Mouse (Mus musculus) intestine, embryonic 14.5 days (tissue): ENCODE results near the gene Renbp. TPM values are rescaled to one million over a fixed set of nuclear protein-coding genes. Genes with fewer than 3 reads are reported as not detected.

Experiments
- ATAC-seq: fragments of 200-750 bp; cut with Nextera tagmentation; replicated peaks from 2 replicates; pipeline ENCODE4 v1.8.0; 2017; ENCODE audit warnings: low read depth, moderate number of reproducible peaks, moderate TSS enrichment, moderate library complexity; ENCODE audit not compliant: low FRiP score, low TSS enrichment
- DNase-seq: peaks from one replicate; pipeline ENCODE4 v3.0.0-alpha.2; 2018; ENCODE audit warnings: low spot score
- H3K27ac ChIP-seq: fragments of 300-500 bp; sonication (generic); 2 replicates; pipeline ENCODE4 v1.5.1; 2014; ENCODE audit warnings: low read depth, mild to moderate bottlenecking, control low read depth
- H3K27me3 ChIP-seq: fragments of 300-500 bp; sonication (generic); replicated peaks from 2 replicates; pipeline ENCODE4 v1.6.1; 2014; ENCODE audit warnings: low read length, control low read depth; ENCODE audit not compliant: control insufficient read depth, insufficient read depth
- H3K36me3 ChIP-seq: fragments of 300-500 bp; sonication (generic); 2 replicates; pipeline ENCODE4 v1.6.1; 2014; ENCODE audit warnings: low read length, control low read depth; ENCODE audit not compliant: control insufficient read depth, insufficient read depth
- H3K4me1 ChIP-seq: fragments of 300-500 bp; sonication (generic); replicated peaks from 2 replicates; pipeline ENCODE4 v1.6.1; 2014; ENCODE audit warnings: low read length, control low read depth, mixed read lengths; ENCODE audit not compliant: control insufficient read depth, insufficient read depth
- H3K4me2 ChIP-seq: fragments of 300-500 bp; sonication (generic); 2 replicates; pipeline ENCODE4 v1.6.1; 2014; ENCODE audit warnings: low read length
- H3K4me3 ChIP-seq: fragments of 300-500 bp; sonication (generic); 2 replicates; pipeline ENCODE4 v1.5.1; 2014; ENCODE audit warnings: low read depth, low read length, control low read depth, mixed read lengths
- H3K9ac ChIP-seq: fragments of 300-500 bp; sonication (generic); 2 replicates; pipeline ENCODE4 v1.6.1; 2014; ENCODE audit warnings: mild to moderate bottlenecking, low read length
- H3K9me3 ChIP-seq: fragments of 300-500 bp; sonication (generic); 2 replicates; pipeline ENCODE4 v1.6.1; 2016; ENCODE audit warnings: low read length, control low read depth; ENCODE audit not compliant: control insufficient read depth
- WGBS: fragments of 180-500 bp; shearing (Covaris S2); extraction: QIAGEN DNeasy Blood & Tissue Kit; methylation state at CpG from one replicate; pipeline ENCODE4 v1.1.7; 2014; 5-methylcytosine and 5-hydroxymethylcytosine counted together
- polyA plus RNA-seq: library from polyadenylated mRNA; unstranded; fragments of >200 nt; fragmentation: Nextera tagmentation; extraction: Ambion mirVana; gene quantifications from 2 replicates; pipeline ENCODE4 v1.2.1, GENCODE M21; 2014

Renbp gene
- polyA plus RNA-seq, 1 experiment from 2014 or later, result 59.3 TPM

- no peaks in the 10 kb centered on the region for H3K4me1 ChIP-seq
- no peak overlapping the region for H3K9ac ChIP-seq
- ATAC-seq (no peak), DNase-seq (peak; percentile 24)
- no peak overlapping the region for H3K4me2 ChIP-seq
- H3K36me3 ChIP-seq, result peaks cover 49% of the 10 kb centered on the region
- WGBS, result 87% methylated on average over 2 of the region's 2 CpGs
- no peaks in the 10 kb centered on the region for H3K9me3 ChIP-seq
- H3K27me3 ChIP-seq, result no peaks in the 10 kb centered on the region
- no peak overlapping the region for H3K4me3 ChIP-seq
- no peak overlapping the region for H3K27ac ChIP-seq
Measured at GRCm38 (mm10) chrX:73942294-73942693, 11.6 kb upstream of the Renbp start.

GRCm38 (mm10) chrX:73941860-73942259 is 11.2 kb upstream of the Renbp start:
- H3K4me2 ChIP-seq, result no peak overlapping the region
- WGBS, result 73% methylated on average over 2 of the region's 2 CpGs
- H3K9me3 ChIP-seq, result no peaks in the 10 kb centered on the region
- H3K27me3 ChIP-seq, result no peaks in the 10 kb centered on the region
- no peak overlapping the region for H3K4me3 ChIP-seq
- peaks cover 44% of the 10 kb centered on the region for H3K36me3 ChIP-seq
- ATAC-seq, result no peak
- H3K4me1 ChIP-seq, result no peaks in the 10 kb centered on the region
- no peak overlapping the region for H3K27ac ChIP-seq
- no peak overlapping the region for H3K9ac ChIP-seq
- DNase-seq, result peak; percentile 28

- ATAC-seq, result no peak
- 73% methylated on average over 2 of the region's 2 CpGs for WGBS
Measured at GRCm38 (mm10) chrX:73931871-73932270, 1.2 kb upstream of the Renbp start.

GRCm38 (mm10) chrX:73922550-73922882 is 8.1 kb downstream of the Renbp start:
- peak overlapping the region; percentile 56 for H3K4me3 ChIP-seq
- peaks cover 23% of the 10 kb centered on the region for H3K36me3 ChIP-seq
- WGBS, result 75% methylated on average over 8 of the region's 8 CpGs
- no peaks in the 10 kb centered on the region for H3K4me1 ChIP-seq
- ATAC-seq (no peak), DNase-seq (no peak)
- no peaks in the 10 kb centered on the region for H3K9me3 ChIP-seq
- 0 out of 2 replicates have a peak, but pooled peaks cover 3% of the 10 kb centered on the region for H3K27me3 ChIP-seq
- peak overlapping the region; percentile 57 for H3K4me2 ChIP-seq
- H3K27ac ChIP-seq, result peak overlapping the region; percentile 76; the same call in 1 of the 2 replicates
- peak overlapping the region; percentile 63 for H3K9ac ChIP-seq

More at GRCm38 (mm10) chrX:73931871-73932270, 1.2 kb upstream of the Renbp start:
- no peaks in the 10 kb centered on the region for H3K27me3 ChIP-seq
- H3K9me3 ChIP-seq, result no peaks in the 10 kb centered on the region
- no peaks in the 10 kb centered on the region for H3K4me1 ChIP-seq
- H3K36me3 ChIP-seq, result no peaks in the 10 kb centered on the region
- peak; percentile 9 for DNase-seq
- H3K27ac ChIP-seq, result no peak overlapping the region
- no peak overlapping the region for H3K9ac ChIP-seq
- H3K4me3 ChIP-seq, result no peak overlapping the region
- no peak overlapping the region for H3K4me2 ChIP-seq

GRCm38 (mm10) chrX:73921823-73922549 is 8.7 kb downstream of the Renbp start, which contains the start of the genes Arhgap4 and Naa10:
Arhgap4 (minus strand) TSS chrX:73921870.
Naa10 (minus strand) TSS chrX:73921944.
- DNase-seq (peak; percentile 88), ATAC-seq (peak; percentile 97)
- WGBS, result 15% methylated on average over 43 of the region's 43 CpGs
- Histone ChIP-seq H3K4me1 (no peaks in the 10 kb centered on the region), H3K27me3 (0 out of 2 replicates have a peak, but pooled peaks cover 3% of the 10 kb centered on the region), H3K4me2 (peak within 1 kb of the TSS; percentile 61), H3K9ac (peak within 1 kb of the TSS; percentile 63), H3K4me3 (peak within 1 kb of the TSS; percentile 56), H3K27ac (peak within 1 kb of the TSS; percentile 76), H3K36me3 (peaks cover 23% of the 10 kb centered on the region), H3K9me3 (no peaks in the 10 kb centered on the region)

GRCm38 (mm10) chrX:73921285-73921822 is 9.3 kb downstream of the Renbp start:
- 13% methylated on average over 28 of the region's 34 CpGs for WGBS

GRCm38 (mm10) chrX:73918631-73919030 is 12.0 kb downstream of the Renbp start:
- Histone ChIP-seq H3K27ac (no peak overlapping the region), H3K4me1 (no peaks in the 10 kb centered on the region), H3K4me2 (no peak overlapping the region), H3K4me3 (no peak overlapping the region), H3K9ac (no peak overlapping the region), H3K27me3 (0 out of 2 replicates have a peak, but pooled peaks cover 3% of the 10 kb centered on the region), H3K9me3 (no peaks in the 10 kb centered on the region), H3K36me3 (peaks cover 23% of the 10 kb centered on the region)
- ATAC-seq (no peak), DNase-seq (no peak)
- 85% methylated on average over 5 of the region's 5 CpGs for WGBS

More at GRCm38 (mm10) chrX:73921285-73921822, 9.3 kb downstream of the Renbp start:
- Histone ChIP-seq H3K36me3 (peaks cover 23% of the 10 kb centered on the region), H3K9me3 (no peaks in the 10 kb centered on the region), H3K27ac (peak overlapping the region; percentile 73), H3K4me3 (peak overlapping the region; percentile 56), H3K4me2 (peak overlapping the region; percentile 61), H3K27me3 (0 out of 2 replicates have a peak, but pooled peaks cover 3% of the 10 kb centered on the region), H3K9ac (peak overlapping the region; percentile 63), H3K4me1 (no peaks in the 10 kb centered on the region)
- ATAC-seq (peak; percentile 30; the same call in 1 of the 2 replicates), DNase-seq (peak; percentile 58)

GRCm38 (mm10) chrX:73916945-73917344 is 13.7 kb downstream of the Renbp start:
- Histone ChIP-seq H3K27ac (no peak overlapping the region), H3K9me3 (no peaks in the 10 kb centered on the region), H3K27me3 (0 out of 2 replicates have a peak, but pooled peaks cover 3% of the 10 kb centered on the region), H3K9ac (no peak overlapping the region), H3K4me2 (no peak overlapping the region), H3K36me3 (peaks cover 23% of the 10 kb centered on the region), H3K4me3 (no peak overlapping the region), H3K4me1 (no peaks in the 10 kb centered on the region)
- DNase-seq, result no peak
- 85% methylated on average over 8 of the region's 8 CpGs for WGBS
- ATAC-seq, result no peak
